Mouse (Mus musculus): Measurements from ENCODE around the gene Dnajc27.

Dnajc27 gene

DNA sequence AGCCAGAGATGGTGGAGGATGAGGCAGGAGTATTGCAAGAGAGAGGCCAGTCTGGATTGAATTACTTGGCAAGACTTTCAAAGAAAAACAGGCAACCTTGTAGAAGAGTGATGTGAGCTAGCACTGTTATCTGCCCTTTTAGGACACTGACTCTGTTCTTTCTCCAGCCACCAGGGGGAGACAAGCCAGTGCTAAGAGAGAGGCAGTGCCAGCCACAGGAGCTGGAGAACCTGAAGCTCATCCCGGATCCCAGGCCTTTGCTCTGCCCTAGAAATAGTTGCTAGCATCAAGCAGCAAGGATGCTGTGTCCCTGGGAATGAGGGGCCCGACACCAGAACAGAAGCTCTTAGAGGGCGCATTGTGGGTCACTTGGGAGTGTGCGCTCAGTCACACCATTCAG, 25.0 kb downstream of the Dnajc27 start:
- DNase-seq, result peak; percentile 26 to 60

DNA sequence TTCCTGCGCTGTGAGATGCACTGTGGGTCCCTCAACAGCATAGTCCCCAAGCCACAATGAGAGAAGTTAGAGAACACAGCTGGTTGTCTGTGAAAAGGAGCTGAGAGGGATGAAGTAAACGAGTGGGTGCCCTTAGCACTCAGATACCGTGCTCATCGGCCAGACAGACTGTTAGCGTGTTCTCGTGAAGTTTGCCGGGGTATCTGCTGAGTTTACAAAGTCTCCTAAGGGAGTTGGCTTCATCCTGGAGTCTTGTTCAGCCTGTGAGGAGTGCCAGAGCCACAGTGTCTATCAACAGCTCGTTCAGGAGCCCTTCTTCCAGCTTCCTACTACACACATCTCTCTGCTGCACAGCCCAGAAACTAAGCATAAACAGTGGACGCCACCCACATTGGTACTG, 33.7 kb downstream of the Dnajc27 start:
- DNase-seq, result no peak

DNA sequence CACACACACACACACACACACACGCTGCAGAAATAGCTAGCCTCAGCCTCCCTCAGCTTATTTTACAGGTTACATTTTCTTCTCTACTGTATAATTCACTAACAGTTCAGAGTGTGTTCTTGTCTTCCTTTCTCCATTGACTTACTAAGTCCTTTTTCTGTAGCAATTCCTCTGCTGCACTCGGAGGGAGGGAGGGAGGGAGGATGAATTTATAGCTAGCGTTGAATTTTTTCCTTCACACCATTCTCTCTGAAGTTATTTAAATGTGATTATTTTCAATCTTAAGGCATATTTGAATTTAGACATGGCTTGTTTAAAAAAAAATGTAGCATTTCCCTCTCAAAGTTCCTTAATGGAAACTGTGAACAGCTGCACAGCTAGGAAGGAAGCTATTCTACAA, 34.8 kb downstream of the Dnajc27 start:
- no peak for DNase-seq

DNA sequence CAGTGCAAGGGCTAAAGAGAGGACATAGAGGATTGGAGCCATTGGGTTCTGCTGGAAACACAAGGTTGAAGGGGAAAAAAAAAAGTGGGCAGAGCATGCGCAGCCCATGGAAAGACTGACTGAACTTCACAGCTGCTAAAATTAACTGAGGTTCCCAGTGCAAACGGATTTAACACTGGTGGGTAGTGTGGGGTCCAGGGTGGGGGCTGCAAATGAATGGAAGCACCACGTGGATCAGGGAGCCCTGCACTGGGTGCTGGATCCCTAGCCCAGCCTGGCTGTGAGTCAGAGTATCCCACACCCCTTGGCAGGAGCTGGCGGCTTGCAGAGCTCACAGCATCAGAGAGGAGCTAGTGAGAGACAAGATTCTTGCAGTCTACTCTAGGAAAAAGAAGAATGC, 35.2 kb downstream of the Dnajc27 start:
- no peak for DNase-seq

DNA sequence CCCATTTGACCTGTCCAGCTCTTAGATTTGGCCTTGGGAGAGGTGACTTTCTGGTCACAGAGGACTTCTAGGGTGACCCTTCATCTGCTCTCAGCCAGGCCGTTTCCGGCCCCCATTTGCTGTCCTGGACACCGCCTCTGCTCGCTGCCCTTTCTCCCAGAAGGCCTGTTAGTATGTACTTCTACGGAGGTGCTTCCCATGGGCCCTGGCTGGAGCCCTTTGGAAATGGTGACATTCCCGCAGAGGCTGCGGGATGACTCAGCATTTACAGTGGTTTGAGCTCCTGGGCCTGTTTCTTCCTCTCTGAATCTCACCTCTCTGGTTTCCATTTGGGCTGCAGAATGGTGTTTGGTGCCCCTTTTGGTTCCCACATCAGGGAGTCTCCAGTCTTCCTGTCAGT, 45.0 kb downstream of the Dnajc27 start:
- DNase-seq, result no peak

DNA sequence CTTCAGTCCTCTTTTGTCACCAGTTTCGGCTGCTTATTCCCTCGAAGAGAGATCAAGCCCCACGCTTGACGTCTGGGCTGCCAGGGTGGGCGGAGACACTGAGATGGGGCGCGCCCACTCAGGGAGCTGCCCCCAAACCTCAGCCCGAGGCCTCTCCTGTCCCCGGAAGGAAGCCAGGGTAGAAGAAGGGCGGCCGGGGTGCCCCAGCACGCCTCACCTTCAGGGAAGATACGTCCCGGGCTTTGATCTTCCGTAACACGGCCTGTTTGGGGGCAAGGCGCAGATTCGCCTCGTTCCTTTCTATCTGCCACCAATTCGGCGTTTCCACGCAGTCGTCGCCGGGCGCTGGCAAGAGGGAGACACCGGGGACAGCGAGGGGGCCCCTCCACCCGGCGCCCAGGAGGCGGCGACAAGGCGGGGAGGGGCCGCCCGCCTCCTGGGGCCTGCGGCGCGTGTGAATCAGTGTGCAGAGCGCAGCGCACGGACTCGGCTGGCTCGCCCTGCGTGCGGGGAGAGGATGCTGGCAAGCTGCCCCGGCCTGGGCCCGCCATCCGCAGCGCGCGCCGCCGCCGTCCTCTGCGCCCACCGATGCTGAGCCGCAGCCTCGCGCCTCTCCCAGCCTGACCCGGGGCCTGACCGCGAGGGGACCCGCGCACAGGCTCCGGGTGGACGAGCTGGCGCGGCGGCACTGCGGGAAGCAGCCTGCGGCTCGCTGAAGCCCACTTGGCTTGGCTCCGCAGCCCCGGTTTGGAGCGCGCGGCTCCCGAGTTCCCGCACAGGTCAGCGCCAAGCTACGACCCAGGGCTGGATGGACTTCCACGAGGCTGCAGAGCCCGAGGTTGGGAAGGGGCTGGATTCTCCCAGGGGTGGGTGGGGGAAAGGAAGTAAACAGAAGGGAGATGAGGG, 50.8 kb downstream of the Dnajc27 start, which contains the start of gene Adcy3:
Gene Adcy3 (plus strand): TSS at position 163 of the 906 bp plus-strand sequence.
- DNase-seq, result no peak

DNA sequence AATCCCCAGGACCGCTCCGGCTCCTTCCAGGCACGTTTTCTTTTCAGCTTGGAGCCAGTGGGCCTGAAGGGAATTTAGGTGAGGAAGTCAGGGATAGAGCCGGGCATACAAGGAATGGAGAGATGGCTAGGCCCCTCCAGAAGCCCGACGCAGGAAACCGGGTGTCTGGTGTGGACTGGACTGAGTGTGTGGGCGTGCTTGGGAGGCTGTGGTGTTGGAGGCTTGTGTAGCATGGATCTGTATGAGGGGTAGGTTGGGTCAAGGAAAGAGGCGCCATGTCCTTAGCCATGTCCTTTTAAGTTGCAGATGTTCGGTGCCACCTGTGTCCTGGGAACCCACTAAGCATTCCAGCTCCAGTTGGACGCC, 51.4 kb downstream of the Dnajc27 start:
- DNase-seq, result no peak

DNA sequence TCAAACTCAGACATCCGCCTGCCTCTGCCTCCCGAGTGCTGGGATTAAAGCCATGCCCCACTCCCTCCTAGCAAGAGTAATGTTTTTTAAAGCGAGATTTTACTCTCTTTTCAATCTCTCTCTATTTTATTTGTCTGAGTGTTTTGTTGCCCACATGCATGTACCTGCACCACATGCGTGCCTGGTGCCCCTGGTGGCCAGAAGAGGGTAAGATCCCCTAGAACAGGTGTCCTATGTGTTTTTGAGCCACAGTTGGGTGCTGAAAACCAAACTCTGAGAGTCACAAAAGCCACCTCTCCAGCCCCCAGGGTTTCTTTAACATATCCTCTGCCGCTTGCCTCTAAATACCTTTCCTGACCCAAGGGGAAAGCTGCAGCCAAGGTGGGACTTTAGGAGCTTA, 60.8 kb downstream of the Dnajc27 start:
- DNase-seq, result no peak

DNA sequence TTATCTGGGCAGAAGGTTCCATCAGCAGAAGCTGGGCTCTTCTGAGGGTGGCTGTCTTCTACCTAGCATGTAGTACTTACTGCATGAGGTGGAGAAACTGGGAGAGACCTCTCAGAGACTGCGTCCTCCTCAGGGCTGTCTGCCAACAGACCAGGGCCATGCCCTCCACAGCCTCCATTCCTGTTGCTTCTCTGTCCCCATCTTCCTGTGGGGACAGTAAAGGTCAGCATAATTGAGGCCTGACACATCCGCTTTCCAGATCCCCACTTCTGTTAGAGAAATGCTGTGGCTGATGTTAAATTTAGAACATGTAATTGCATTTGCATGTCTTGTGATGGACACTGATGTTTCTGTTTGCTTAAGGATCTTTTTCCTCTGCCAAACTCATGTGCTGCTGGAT, 68.6 kb downstream of the Dnajc27 start:
- peak in 1 of 2 experiments; percentile 10 for DNase-seq

DNA sequence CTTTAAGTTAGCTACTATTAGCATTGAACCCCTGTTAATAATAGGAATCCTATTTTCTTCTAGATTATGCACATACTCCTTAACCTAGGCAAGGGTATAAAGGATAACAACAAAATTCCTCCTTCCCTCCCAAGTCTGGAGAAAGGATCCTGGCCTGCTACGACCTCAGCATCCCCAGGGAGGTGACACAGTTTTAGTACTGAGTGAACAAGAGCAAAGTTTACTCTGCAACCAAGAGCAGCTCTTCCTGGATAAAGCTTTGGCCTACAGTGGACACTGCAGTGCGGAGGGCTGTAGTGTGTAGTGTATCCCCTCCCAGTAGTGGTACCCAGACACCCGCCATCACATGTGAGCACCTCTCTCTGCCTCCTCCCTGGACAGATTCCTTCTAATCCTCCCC, 69.6 kb downstream of the Dnajc27 start:
- no peak for DNase-seq

DNA sequence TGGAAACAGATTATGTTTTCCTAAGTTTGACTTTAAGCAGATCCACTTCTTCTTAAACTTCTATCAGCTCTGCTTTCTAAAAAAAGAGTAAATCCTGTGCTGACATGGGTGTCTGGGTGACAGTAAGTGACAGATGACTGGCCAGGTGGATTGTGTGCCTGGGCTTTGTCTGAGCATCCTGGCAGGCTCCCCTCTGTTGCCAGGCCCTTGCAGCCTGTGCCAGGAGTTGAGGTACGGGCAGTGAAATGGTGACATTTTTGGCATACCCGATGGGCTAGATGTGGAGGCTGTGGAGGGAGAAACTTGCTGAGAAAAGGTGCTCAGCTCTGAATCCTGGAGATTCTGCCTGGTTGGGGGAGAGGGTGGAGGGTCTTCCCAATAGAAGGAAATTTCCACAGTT, 75.1 kb downstream of the Dnajc27 start:
- no peak for DNase-seq

DNA sequence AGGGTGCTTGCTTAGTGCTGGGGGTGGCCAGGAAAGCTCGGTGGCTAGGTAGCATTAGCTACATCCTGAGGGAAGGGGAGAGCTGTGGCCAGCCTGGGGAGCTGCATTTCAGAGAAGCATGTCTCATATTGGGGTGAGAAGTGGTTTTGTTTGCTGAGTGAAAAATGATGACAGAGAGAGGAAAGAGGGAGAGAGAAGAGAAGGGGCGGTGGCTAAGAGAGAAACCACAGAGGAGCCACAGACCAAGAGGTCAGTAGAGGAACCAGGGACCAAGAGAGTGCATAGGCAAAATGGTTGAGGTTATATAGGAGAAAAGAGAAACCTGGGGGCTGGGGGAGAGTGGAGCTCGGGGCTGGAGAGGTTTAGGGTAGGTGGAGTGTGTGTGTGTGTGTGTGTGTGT, 75.8 kb downstream of the Dnajc27 start:
- no peak for DNase-seq

DNA sequence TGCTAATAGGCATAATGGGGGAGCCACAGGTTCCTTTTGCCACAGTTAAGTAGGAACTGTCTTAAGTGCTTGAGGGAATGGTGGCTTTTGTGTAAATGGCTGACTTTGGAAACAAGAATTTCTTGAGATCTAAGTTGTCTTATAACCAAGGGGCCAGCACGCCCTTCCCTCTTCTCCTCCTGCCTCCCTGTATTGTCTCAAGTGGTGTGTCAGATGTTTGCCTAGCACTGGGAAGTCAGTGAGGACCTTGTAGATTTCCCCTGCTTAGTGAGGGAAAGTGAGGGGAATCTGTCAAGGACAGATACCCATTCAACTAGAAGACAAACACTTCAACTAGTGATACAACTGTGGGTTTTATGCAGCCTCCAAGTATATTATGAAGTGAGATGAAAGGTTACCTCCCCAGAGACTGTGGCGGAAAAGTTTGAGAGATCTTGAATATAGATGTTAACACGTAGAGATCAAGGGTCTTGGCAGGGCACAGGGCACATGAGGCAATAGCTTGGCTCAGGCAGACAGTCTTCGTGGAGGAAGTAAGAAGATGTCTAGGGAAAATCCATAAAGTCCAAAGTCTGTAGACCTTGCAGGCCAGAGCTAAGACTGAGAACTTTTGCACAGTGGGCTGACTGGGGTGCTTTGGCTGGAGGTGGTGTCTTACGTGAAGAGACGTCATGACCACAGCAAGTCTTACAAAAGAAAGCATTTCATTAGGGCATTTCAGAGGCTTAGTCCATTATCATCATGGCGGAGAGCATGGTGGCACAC, 76.7 kb downstream of the Dnajc27 start:
- DNase-seq, result no peak

Measured in kidney, adult 8-10 months (tissue).